Mouse (Mus musculus): ENCODE measurements around the gene Usp43.

The Usp43 gene

GRCm38 (mm10) chr11:67921827-67922754, at the start of gene Usp43:
Gene Usp43, minus strand, starts transcription at chr11:67922153.
- no peak for DNase-seq (ENCODE audit: low read depth)

- no peak for DNase-seq (ENCODE audit: low read depth)
These were observed 45.9 kb upstream of the Usp43 start for GRCm38 (mm10) chr11:67967831-67968230.

- peak; percentile 87 for DNase-seq (ENCODE audit: low read depth)
These were observed 44.2 kb upstream of the Usp43 start, which contains the start of gene Stx8 for GRCm38 (mm10) chr11:67965905-67966878. Gene Stx8, plus strand, starts transcription at chr11:67966193.

- DNase-seq (ENCODE audit: low read depth): peak; percentile 68
These were observed 43.4 kb upstream of the Usp43 start, which contains the start of gene Cfap52 for GRCm38 (mm10) chr11:67965242-67965883. Gene Cfap52, minus strand, starts transcription at chr11:67965651.

GRCm38 (mm10) chr11:67964110-67964509, 42.2 kb upstream of the Usp43 start:
- DNase-seq (ENCODE audit: low read depth): peak; percentile 54

- DNase-seq (ENCODE audit: low read depth): no peak
These were observed 32.5 kb upstream of the Usp43 start for GRCm38 (mm10) chr11:67954413-67954812.

GRCm38 (mm10) chr11:67953604-67954003, 31.7 kb upstream of the Usp43 start:
- DNase-seq (ENCODE audit: low read depth): peak; percentile 15

- peak; percentile 61 for DNase-seq (ENCODE audit: low read depth)
These were observed 27.5 kb upstream of the Usp43 start for GRCm38 (mm10) chr11:67949475-67949874.

GRCm38 (mm10) chr11:67948229-67948628, 26.3 kb upstream of the Usp43 start:
- DNase-seq (ENCODE audit: low read depth): no peak

- DNase-seq (ENCODE audit: low read depth): no peak
These were observed 10.2 kb upstream of the Usp43 start for GRCm38 (mm10) chr11:67932156-67932555.

- no peak for DNase-seq (ENCODE audit: low read depth)
These were observed 4.5 kb upstream of the Usp43 start for GRCm38 (mm10) chr11:67926348-67927055.

GRCm38 (mm10) chr11:67925000-67925399, 3.0 kb upstream of the Usp43 start:
- peak; percentile 26 for DNase-seq (ENCODE audit: low read depth)

- DNase-seq (ENCODE audit: low read depth): peak; percentile 15
These were observed 1.8 kb upstream of the Usp43 start for GRCm38 (mm10) chr11:67923720-67924119.

- no peak for DNase-seq (ENCODE audit: low read depth)
These were observed 787 bp upstream of the Usp43 start for GRCm38 (mm10) chr11:67922755-67923125.

- no peak for DNase-seq (ENCODE audit: low read depth)
These were observed 694 bp downstream of the Usp43 start for GRCm38 (mm10) chr11:67921091-67921826.

GRCm38 (mm10) chr11:67920226-67920960, 1.6 kb downstream of the Usp43 start:
- DNase-seq (ENCODE audit: low read depth): peak; percentile 78

GRCm38 (mm10) chr11:67919593-67919992, 2.4 kb downstream of the Usp43 start:
- DNase-seq (ENCODE audit: low read depth): peak; percentile 67

- no peak for DNase-seq (ENCODE audit: low read depth)
These were observed 4.8 kb downstream of the Usp43 start for GRCm38 (mm10) chr11:67917126-67917525.

- DNase-seq (ENCODE audit: low read depth): no peak
These were observed 10.9 kb downstream of the Usp43 start for GRCm38 (mm10) chr11:67911074-67911473.

- DNase-seq (ENCODE audit: low read depth): no peak
These were observed 18.2 kb downstream of the Usp43 start for GRCm38 (mm10) chr11:67903756-67904155.

Data from 416B (cell line).